Mouse (Mus musculus): ENCODE results near the gene Rps25. TPM values are rescaled to one million over a fixed set of nuclear protein-coding genes. Genes with fewer than 3 reads are reported as not detected.
"Not testable (repeated sequence)": the region's sequence is repeated elsewhere in the genome, so short reads cannot be mapped to it uniquely, and the experiment has no call there.

The Rps25 gene
- polyA plus RNA-seq, 1 experiment from 2014 or later, result 1,487 TPM

DNA sequence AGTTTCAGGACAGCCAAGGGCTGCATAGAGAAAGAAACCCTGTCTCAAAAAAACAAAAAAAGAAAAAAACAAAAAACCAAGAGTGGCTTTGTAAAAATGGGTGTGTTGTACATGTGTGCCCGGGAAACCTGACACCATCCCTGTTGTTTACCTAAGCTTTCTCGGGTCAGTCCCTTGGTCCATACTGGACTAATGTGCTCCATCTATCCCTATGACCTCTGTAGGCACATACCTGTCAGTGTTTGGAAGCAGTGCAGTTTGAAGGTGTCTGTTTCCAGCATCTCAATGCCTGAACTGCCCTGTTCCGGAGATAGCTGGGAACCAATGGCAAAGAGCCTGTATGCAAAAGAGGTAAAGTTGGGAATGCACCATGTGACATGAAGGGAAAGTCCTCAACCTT, 1.9 kb upstream of the Rps25 start:
- no peaks in the 10 kb centered on the region for H3K9me3 ChIP-seq (replicated peaks)
- peaks cover 45% of the 10 kb centered on the region for H3K4me1 ChIP-seq (replicated peaks)
- DNase-seq (no peak), ATAC-seq (ENCODE audit: low read depth) (no peak)
- 73% methylated on average over 3 of the region's 3 CpGs for WGBS (ENCODE audit: insufficient replicate concordance)
- H3K4me3 ChIP-seq (replicated peaks), result no peak overlapping the region
- no peak overlapping the region for H3K27ac ChIP-seq
- H3K27me3 ChIP-seq, result no peaks in the 10 kb centered on the region
- H3K36me3 ChIP-seq, result peaks cover 75% of the 10 kb centered on the region
- H3K4me2 ChIP-seq, result no peak overlapping the region
- no peak overlapping the region for H3K9ac ChIP-seq

DNA sequence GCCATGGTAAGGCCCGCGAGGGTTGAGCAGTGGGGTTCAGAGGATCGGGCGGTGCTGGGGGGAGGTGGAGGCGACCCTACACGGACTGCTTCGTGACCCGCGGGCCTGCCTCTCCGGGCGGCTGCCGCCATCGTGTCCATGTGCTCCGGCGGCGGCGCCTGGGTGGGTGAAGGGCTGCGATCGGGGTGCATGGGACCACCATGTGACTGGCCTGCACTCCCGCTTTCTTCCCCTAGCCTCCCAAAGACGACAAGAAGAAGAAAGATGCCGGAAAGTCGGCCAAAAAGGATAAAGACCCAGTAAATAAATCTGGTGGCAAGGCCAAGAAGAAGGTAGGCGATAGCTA, 786 bp downstream of the Rps25 start:
- Histone ChIP-seq H3K9me3 (replicated peaks) (no peaks in the 10 kb centered on the region), H3K4me3 (replicated peaks) (peak overlapping the region; percentile 86), H3K4me1 (replicated peaks) (peaks cover 63% of the 10 kb centered on the region), H3K9ac (peak overlapping the region; percentile 90), H3K27me3 (no peaks in the 10 kb centered on the region), H3K27ac (peak overlapping the region; percentile 89), H3K4me2 (peak overlapping the region; percentile 82), H3K36me3 (peaks cover 75% of the 10 kb centered on the region)
- under 1% methylated on average over 24 of the region's 24 CpGs for WGBS (ENCODE audit: insufficient replicate concordance)
- DNase-seq (no peak), ATAC-seq (ENCODE audit: low read depth) (no peak)

GRCm38 (mm10) chr9:44408693-44409092, 1.8 kb downstream of the Rps25 start:
- Histone ChIP-seq H3K9ac (peak overlapping the region; percentile 90), H3K27ac (peak overlapping the region; percentile 89), H3K36me3 (peaks cover 75% of the 10 kb centered on the region), H3K4me2 (peak overlapping the region; percentile 82), H3K4me1 (replicated peaks) (peaks cover 65% of the 10 kb centered on the region), H3K4me3 (replicated peaks) (peak overlapping the region; percentile 86)
- H3K27me3 ChIP-seq; DNase-seq; ATAC-seq (ENCODE audit: low read depth); H3K9me3 ChIP-seq (replicated peaks): not testable (repeated sequence)
- 43% methylated on average over 9 of the region's 9 CpGs for WGBS (ENCODE audit: insufficient replicate concordance)

DNA sequence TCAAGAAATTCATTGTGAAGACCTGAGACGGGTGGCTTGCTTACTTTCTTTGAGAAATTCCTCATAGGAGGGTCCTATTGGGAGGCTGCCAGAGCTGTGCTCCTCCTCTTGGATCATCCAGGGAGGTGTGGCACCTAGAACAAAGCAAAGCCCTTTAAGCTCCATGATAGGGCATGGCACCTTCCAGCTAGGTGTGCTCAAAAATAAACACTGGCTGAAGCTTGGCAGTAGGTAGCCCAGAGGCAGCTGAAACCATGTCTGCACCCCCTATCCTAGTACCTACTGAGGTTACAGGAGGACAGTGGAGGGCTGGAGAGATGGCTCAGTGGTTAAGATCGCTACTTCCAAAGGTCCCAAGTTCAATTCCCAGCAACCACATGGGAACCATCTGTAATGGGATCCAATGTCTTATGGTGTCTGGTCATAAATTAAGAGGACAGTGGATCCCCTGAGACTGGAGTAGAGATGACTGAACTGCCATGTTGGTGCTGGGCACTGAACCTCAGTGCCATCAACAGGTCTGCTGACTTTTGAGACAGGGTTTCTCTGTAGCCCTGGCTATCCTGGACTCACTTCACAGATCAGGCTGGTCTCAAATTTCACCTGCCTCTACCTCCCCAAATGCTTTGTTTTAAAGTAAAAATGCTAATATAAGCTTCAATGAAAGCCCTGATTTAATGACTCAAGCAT, 3.9 kb downstream of the Rps25 start:
- H3K27me3 ChIP-seq, result no peaks in the 10 kb centered on the region
- H3K9ac ChIP-seq, result peak overlapping the region; percentile 22; the same call in 1 of the 2 replicates
- H3K27ac ChIP-seq, result peak overlapping the region; percentile 29; the same call in 1 of the 2 replicates
- WGBS (ENCODE audit: insufficient replicate concordance), result 68% methylated on average over 2 of the region's 2 CpGs
- DNase-seq, result no peak
- H3K4me2 ChIP-seq, result no peak overlapping the region
- no peaks in the 10 kb centered on the region for H3K9me3 ChIP-seq (replicated peaks)
- no peak overlapping the region for H3K4me3 ChIP-seq (replicated peaks)
- H3K36me3 ChIP-seq, result peaks cover 68% of the 10 kb centered on the region
- peaks cover 57% of the 10 kb centered on the region for H3K4me1 ChIP-seq (replicated peaks)
- no peak for ATAC-seq (ENCODE audit: low read depth)

DNA sequence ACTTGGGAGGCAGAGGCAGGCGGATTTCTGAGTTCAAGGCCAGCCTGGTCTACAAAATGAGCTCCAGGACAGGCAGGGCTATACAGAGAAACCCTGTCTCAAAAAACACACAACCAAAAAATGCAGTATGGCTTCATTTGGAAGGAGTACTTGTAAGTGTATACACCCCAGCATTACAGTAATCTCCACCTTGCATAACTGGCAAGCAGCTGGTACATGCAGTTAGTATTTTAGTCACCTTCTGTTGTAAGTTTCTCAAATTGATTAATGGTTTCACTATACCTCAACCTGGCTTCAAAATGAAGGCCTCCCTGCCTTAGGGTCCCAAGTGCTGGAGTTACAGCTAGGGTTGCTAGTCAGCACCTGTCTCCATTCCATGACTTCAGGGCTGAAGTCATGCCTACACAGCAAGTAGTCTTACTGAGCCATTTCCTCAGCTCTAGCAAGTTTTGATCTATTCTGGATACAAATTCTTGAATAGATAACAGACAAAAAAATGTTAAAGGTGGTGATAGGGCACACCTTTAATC, 4.7 kb downstream of the Rps25 start:
- peak overlapping the region; percentile 69 for H3K27ac ChIP-seq
- H3K4me2 ChIP-seq, result no peak overlapping the region
- H3K9me3 ChIP-seq (replicated peaks), result no peaks in the 10 kb centered on the region
- H3K27me3 ChIP-seq, result no peaks in the 10 kb centered on the region
- H3K4me1 ChIP-seq (replicated peaks), result peaks cover 54% of the 10 kb centered on the region
- peaks cover 75% of the 10 kb centered on the region for H3K36me3 ChIP-seq
- 48% methylated on average over 1 of the region's 1 CpGs for WGBS (ENCODE audit: insufficient replicate concordance)
- DNase-seq, result no peak
- no peak overlapping the region for H3K4me3 ChIP-seq (replicated peaks)
- H3K9ac ChIP-seq, result no peak overlapping the region
- ATAC-seq (ENCODE audit: low read depth), result no peak

- 15% methylated on average over 4 of the region's 4 CpGs for WGBS (ENCODE audit: insufficient replicate concordance)
- H3K4me2 ChIP-seq, result no peak overlapping the region
- H3K27me3 ChIP-seq, result no peaks in the 10 kb centered on the region
- H3K9me3 ChIP-seq (replicated peaks), result no peaks in the 10 kb centered on the region
- DNase-seq (no peak), ATAC-seq (ENCODE audit: low read depth) (peak; percentile 7; the same call in 1 of the 2 replicates)
- peaks cover 59% of the 10 kb centered on the region for H3K4me1 ChIP-seq (replicated peaks)
- no peak overlapping the region for H3K9ac ChIP-seq
- H3K4me3 ChIP-seq (replicated peaks), result no peak overlapping the region
- peak overlapping the region; percentile 69 for H3K27ac ChIP-seq
- H3K36me3 ChIP-seq, result peaks cover 75% of the 10 kb centered on the region
Observed at GRCm38 (mm10) chr9:44412306-44412705, 5.4 kb downstream of the Rps25 start.

GRCm38 (mm10) chr9:44412781-44413180, 5.8 kb downstream of the Rps25 start:
- Histone ChIP-seq H3K36me3 (peaks cover 75% of the 10 kb centered on the region), H3K9ac (no peak overlapping the region), H3K27ac (peak overlapping the region; percentile 69)

GRCm38 (mm10) chr9:44417156-44417891, 10.4 kb downstream of the Rps25 start:
- peaks cover 26% of the 10 kb centered on the region for H3K4me1 ChIP-seq (replicated peaks)
- H3K27me3 ChIP-seq, result no peaks in the 10 kb centered on the region
- ATAC-seq (ENCODE audit: low read depth), result peak; percentile 73
- H3K9ac ChIP-seq, result peak overlapping the region; percentile 95
- H3K9me3 ChIP-seq (replicated peaks), result 0 out of 2 replicates have a peak, but pooled peaks cover 2% of the 10 kb centered on the region
- H3K36me3 ChIP-seq, result peaks cover 33% of the 10 kb centered on the region
- 5% methylated on average over 26 of the region's 26 CpGs for WGBS (ENCODE audit: insufficient replicate concordance)
- H3K4me3 ChIP-seq (replicated peaks), result peak overlapping the region; percentile 94
- DNase-seq, result no peak
- peak overlapping the region; percentile 94 for H3K4me2 ChIP-seq
- peak overlapping the region; percentile 86 for H3K27ac ChIP-seq

More at GRCm38 (mm10) chr9:44412781-44413180, 5.8 kb downstream of the Rps25 start:
- DNase-seq (no peak), ATAC-seq (ENCODE audit: low read depth) (no peak)
- Histone ChIP-seq H3K4me2 (no peak overlapping the region), H3K9me3 (replicated peaks) (no peaks in the 10 kb centered on the region), H3K4me3 (replicated peaks) (no peak overlapping the region), H3K27me3 (no peaks in the 10 kb centered on the region), H3K4me1 (replicated peaks) (peaks cover 61% of the 10 kb centered on the region)
- WGBS (ENCODE audit: insufficient replicate concordance), result 74% methylated on average over 2 of the region's 2 CpGs

DNA sequence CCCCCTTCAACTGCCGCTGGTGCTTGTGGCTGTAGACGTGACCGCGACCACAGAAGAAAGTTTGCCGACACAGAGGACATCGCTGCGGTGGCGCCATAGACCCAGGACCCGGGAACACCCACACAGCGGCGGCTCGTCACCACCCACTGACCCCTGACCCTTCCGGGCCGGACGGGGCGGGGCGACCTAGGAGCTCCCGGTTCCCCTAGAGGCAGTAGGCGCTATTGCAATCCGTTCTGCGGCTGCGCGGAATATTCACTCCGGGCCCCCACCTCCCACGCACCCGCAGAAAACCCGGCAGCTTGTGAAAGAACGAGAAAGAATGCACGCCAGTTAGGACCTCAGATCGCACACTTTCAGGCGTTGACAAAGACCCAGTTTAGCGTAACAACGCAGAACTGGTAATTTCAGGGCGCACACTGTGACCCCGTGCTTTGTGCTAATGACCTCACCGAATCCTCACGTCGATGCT, 11.0 kb downstream of the Rps25 start:
- Histone ChIP-seq H3K36me3 (peaks cover 26% of the 10 kb centered on the region), H3K9ac (peak overlapping the region; percentile 95), H3K27ac (peak overlapping the region; percentile 86), H3K9me3 (replicated peaks) (0 out of 2 replicates have a peak, but pooled peaks cover 2% of the 10 kb centered on the region), H3K4me3 (replicated peaks) (peak overlapping the region; percentile 94), H3K4me1 (replicated peaks) (peaks cover 21% of the 10 kb centered on the region), H3K27me3 (no peaks in the 10 kb centered on the region), H3K4me2 (peak overlapping the region; percentile 94)
- peak; percentile 96 for ATAC-seq (ENCODE audit: low read depth)
- peak; percentile 87 for DNase-seq
- WGBS (ENCODE audit: insufficient replicate concordance), result under 1% methylated on average over 38 of the region's 38 CpGs

DNA sequence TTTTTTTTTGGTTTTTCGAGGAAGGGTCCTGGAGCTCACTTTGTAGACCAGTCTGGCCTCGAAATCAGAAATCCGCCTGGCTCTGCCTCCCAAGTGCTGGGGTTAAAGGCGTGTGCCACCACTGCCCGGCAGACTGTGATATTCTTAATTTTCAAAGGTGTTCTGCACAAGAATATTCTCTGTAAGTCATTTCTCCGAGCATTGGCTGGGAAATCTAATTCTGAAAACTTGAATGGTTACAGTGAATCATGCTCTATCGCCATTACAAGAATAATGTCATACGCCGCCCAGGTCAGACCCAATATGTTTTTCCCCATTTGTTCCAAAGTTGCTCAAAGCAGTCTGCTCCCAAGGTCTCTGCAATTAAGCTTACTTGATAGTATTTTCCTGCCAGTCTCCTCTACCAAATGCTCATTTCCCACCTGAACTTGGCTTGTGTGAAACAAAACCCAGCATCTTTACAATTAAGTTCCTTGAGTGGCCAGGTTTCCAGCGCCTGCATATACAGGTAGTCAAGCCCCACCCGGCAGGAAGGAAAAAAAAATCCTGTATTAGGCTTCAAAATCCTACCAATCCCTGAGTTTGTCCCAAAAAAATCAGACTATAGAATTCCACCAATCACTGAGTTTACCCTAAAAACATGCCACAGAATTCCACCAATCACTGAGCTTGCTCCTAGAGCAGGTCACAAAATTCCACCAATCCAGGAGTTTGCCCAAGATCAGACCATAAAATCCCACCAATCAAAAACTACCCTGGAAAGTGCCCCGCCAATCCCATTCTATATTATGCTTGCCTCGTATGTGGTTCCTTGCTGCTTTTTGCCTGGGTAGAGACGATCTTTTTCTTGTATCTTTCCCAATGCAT, 11.8 kb downstream of the Rps25 start, which contains the start of gene Ccdc84:
Gene Ccdc84, minus strand, starts transcription at position 51 of the 867 bp plus-strand sequence.
- DNase-seq, result no peak
- H3K9me3 ChIP-seq (replicated peaks), result 0 out of 2 replicates have a peak, but pooled peaks cover 2% of the 10 kb centered on the region
- H3K27ac ChIP-seq, result peak within 1 kb of the TSS; percentile 86
- peak within 1 kb of the TSS; percentile 94 for H3K4me2 ChIP-seq
- H3K4me3 ChIP-seq (replicated peaks), result peak within 1 kb of the TSS; percentile 94
- WGBS (ENCODE audit: insufficient replicate concordance), result 73% methylated on average over 14 of the region's 14 CpGs
- H3K27me3 ChIP-seq, result no peaks in the 10 kb centered on the region
- ATAC-seq (ENCODE audit: low read depth), result no peak
- H3K9ac ChIP-seq, result peak within 1 kb of the TSS; percentile 95
- H3K4me1 ChIP-seq (replicated peaks), result peaks cover 21% of the 10 kb centered on the region
- peaks cover 18% of the 10 kb centered on the region for H3K36me3 ChIP-seq

Measured in liver, embryonic 13.5 days (tissue).